Mouse (Mus musculus) stomach, embryonic 14.5 days (tissue): Measurements from ENCODE around the gene 2900026A02Rik. TPM values are rescaled to one million over a fixed set of nuclear protein-coding genes. Genes with fewer than 3 reads are reported as not detected.

ENCODE experiments used
- ATAC-seq: fragments of 200-750 bp; cut with Nextera tagmentation; 2 replicates; pipeline ENCODE4 v1.8.0; 2017; ENCODE audit warnings: low read depth, moderate TSS enrichment; ENCODE audit not compliant: insufficient number of reproducible peaks, insufficient read depth, low FRiP score
- H3K27ac ChIP-seq: fragments of 300-500 bp; sonication (generic); 2 replicates; pipeline ENCODE4 v1.5.1; 2014; ENCODE audit warnings: mild to moderate bottlenecking, low read length, moderate library complexity, mixed read lengths
- H3K27me3 ChIP-seq: fragments of 300-500 bp; sonication (generic); 2 replicates; pipeline ENCODE4 v1.6.1; 2014; ENCODE audit warnings: low read length, control low read depth, mixed read lengths; ENCODE audit not compliant: control insufficient read depth, insufficient read depth
- H3K36me3 ChIP-seq: fragments of 300-500 bp; sonication (generic); 2 replicates; pipeline ENCODE4 v1.6.1; 2014; ENCODE audit warnings: mild to moderate bottlenecking, control low read depth, low read length, moderate library complexity, mixed read lengths; ENCODE audit not compliant: control insufficient read depth, insufficient read depth
- H3K4me1 ChIP-seq: fragments of 300-500 bp; sonication (generic); 2 replicates; pipeline ENCODE4 v1.6.1; 2014; ENCODE audit warnings: low read length, control low read depth, mixed read lengths; ENCODE audit not compliant: control insufficient read depth, insufficient read depth
- H3K4me2 ChIP-seq: fragments of 300-500 bp; sonication (generic); replicated peaks from 2 replicates; pipeline ENCODE4 v1.6.1; 2014; ENCODE audit warnings: low read depth, low read length, control low read depth
- H3K4me3 ChIP-seq: fragments of 300-500 bp; sonication (generic); 2 replicates; pipeline ENCODE4 v1.5.1; 2014; ENCODE audit warnings: low read depth, low read length, control low read depth
- H3K9ac ChIP-seq: fragments of 300-500 bp; sonication (generic); replicated peaks from 2 replicates; pipeline ENCODE4 v1.6.1; 2014; ENCODE audit warnings: low read depth, mild to moderate bottlenecking, control low read depth, low read length, moderate library complexity, mixed read lengths
- H3K9me3 ChIP-seq: fragments of 300-500 bp; sonication (generic); 2 replicates; pipeline ENCODE4 v1.6.1; 2016; ENCODE audit warnings: low read depth, low read length, control low read depth; ENCODE audit not compliant: control insufficient read depth
- WGBS: fragments of 180-500 bp; shearing (Covaris S2); extraction: QIAGEN DNeasy Blood & Tissue Kit; methylation state at CpG from one replicate; pipeline ENCODE4 v1.1.7; 2014; 5-methylcytosine and 5-hydroxymethylcytosine counted together
- polyA plus RNA-seq: library from polyadenylated mRNA; unstranded; fragments of >200 nt; fragmentation: Nextera tagmentation; extraction: Ambion mirVana; gene quantifications from 2 replicates; pipeline ENCODE4 v1.2.1, GENCODE M21; 2014

Gene 2900026A02Rik
- polyA plus RNA-seq, 1 experiment from 2014 or later = 9.2 TPM

DNA sequence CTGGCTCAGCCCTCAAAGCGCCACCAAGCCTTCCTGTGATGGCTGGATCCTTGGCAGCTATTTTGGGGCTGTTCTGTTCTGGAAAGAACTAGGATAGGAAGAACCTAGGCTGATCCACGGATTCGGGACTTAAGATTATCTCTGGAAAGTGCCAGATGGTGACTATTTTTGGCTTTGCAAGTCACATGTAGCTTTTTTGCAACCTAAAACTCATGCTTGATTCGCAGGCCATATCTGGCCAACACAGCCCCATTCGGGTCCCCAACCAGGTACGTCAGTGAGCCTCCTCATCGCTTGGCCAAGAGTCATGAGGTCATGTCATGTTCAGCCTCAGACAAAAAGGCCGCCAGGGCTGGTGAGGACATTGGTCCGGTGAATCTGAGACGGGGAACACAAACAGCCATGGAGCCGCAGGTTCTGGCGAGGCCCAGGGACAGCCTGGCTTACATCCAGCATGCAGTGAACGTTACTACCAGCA, 73.0 kb downstream of the 2900026A02Rik start:
- Histone ChIP-seq H3K4me2 (no peak overlapping the region), H3K27ac (no peak overlapping the region), H3K36me3 (no peaks in the 10 kb centered on the region), H3K27me3 (no peaks in the 10 kb centered on the region), H3K4me1 (peaks cover 15% of the 10 kb centered on the region), H3K4me3 (no peak overlapping the region), H3K9ac (no peak overlapping the region), H3K9me3 (no peaks in the 10 kb centered on the region)
- WGBS = 73% methylated on average over 13 of the region's 13 CpGs
- no peak for ATAC-seq

DNA sequence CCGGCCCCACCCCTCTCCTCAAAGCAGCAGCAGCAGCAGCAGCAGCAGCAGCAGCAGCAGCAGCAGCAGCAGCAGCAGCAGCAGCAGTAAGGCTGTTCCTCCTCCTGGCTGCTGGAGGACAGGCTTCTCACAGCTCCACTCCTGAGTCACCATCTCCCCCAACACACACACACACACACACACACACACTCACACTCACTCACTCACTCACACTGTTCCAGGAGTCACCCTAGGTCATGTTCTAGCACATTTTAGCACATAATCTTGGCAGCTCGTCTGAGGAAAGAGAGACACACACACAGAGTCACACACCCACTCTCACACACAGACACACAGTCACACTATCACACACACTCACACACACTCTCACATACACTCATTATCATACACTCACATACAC, 74.4 kb downstream of the 2900026A02Rik start:
- ATAC-seq = no peak
- 67% methylated on average over 2 of the region's 2 CpGs for WGBS

GRCm38 (mm10) chr5:113145171-113145570, 75.9 kb downstream of the 2900026A02Rik start:
- Histone ChIP-seq H3K27ac (peak overlapping the region; percentile 28; the same call in 1 of the 2 replicates), H3K9me3 (no peaks in the 10 kb centered on the region; the same call in 1 of the 2 replicates), H3K36me3 (no peaks in the 10 kb centered on the region), H3K4me1 (peaks cover 5% of the 10 kb centered on the region; the same call in 1 of the 2 replicates), H3K9ac (no peak overlapping the region), H3K27me3 (no peaks in the 10 kb centered on the region), H3K4me2 (no peak overlapping the region), H3K4me3 (no peak overlapping the region)
- 41% methylated on average over 9 of the region's 9 CpGs for WGBS
- ATAC-seq = no peak

More for the DNA sequence above, 74.4 kb downstream of the 2900026A02Rik start:
- Histone ChIP-seq H3K4me2 (no peak overlapping the region), H3K4me1 (peaks cover 14% of the 10 kb centered on the region), H3K27me3 (no peaks in the 10 kb centered on the region), H3K9me3 (no peaks in the 10 kb centered on the region), H3K36me3 (no peaks in the 10 kb centered on the region), H3K4me3 (no peak overlapping the region), H3K9ac (no peak overlapping the region), H3K27ac (no peak overlapping the region)

GRCm38 (mm10) chr5:113142486-113142885, 78.5 kb downstream of the 2900026A02Rik start:
- Histone ChIP-seq H3K4me2 (no peak overlapping the region), H3K36me3 (no peaks in the 10 kb centered on the region), H3K27ac (no peak overlapping the region), H3K9me3 (no peaks in the 10 kb centered on the region; the same call in 1 of the 2 replicates), H3K9ac (no peak overlapping the region), H3K4me3 (no peak overlapping the region), H3K27me3 (no peaks in the 10 kb centered on the region), H3K4me1 (peaks cover 12% of the 10 kb centered on the region)
- 61% methylated on average over 11 of the region's 11 CpGs for WGBS
- ATAC-seq = no peak

DNA sequence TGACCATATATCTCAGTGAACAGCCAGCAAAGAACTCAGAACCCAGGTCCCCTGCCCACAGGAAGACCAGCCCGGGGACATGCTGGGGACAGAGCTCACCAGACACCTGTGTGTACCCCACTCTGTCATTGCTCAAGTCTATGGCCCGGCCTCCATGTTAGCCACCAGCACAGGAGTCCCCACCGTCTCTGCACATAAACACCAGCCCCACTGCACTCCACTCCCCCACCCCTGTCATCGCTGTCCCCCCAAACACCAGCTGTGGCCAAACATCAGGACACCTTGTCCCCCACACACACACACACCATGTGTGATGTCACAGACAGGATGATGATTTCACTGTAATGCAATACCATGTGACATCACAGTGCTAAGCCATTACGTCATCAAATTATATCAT, 79.0 kb downstream of the 2900026A02Rik start:
- H3K36me3 ChIP-seq = no peaks in the 10 kb centered on the region
- H3K9ac ChIP-seq = no peak overlapping the region
- 92% methylated on average over 5 of the region's 5 CpGs for WGBS
- no peak overlapping the region for H3K27ac ChIP-seq
- no peak overlapping the region for H3K4me3 ChIP-seq
- no peaks in the 10 kb centered on the region for H3K27me3 ChIP-seq
- H3K4me1 ChIP-seq = peaks cover 12% of the 10 kb centered on the region
- no peak for ATAC-seq
- no peak overlapping the region for H3K4me2 ChIP-seq
- H3K9me3 ChIP-seq = no peaks in the 10 kb centered on the region; the same call in 1 of the 2 replicates

- Histone ChIP-seq H3K27ac (no peak overlapping the region), H3K4me2 (no peak overlapping the region), H3K9me3 (no peaks in the 10 kb centered on the region; the same call in 1 of the 2 replicates), H3K4me1 (peaks cover 12% of the 10 kb centered on the region), H3K9ac (no peak overlapping the region), H3K4me3 (no peak overlapping the region), H3K27me3 (no peaks in the 10 kb centered on the region), H3K36me3 (no peaks in the 10 kb centered on the region)
- ATAC-seq = no peak
- 96% methylated on average over 5 of the region's 5 CpGs for WGBS
Observed at GRCm38 (mm10) chr5:113140872-113141271, 80.2 kb downstream of the 2900026A02Rik start.

GRCm38 (mm10) chr5:113140051-113140450, 81.0 kb downstream of the 2900026A02Rik start:
- H3K36me3 ChIP-seq = no peaks in the 10 kb centered on the region
- H3K27ac ChIP-seq = 0 out of 2 replicates have a peak overlapping the region, but pooled peaks have one; percentile 44
- H3K4me3 ChIP-seq = no peak overlapping the region
- no peaks in the 10 kb centered on the region; the same call in 1 of the 2 replicates for H3K9me3 ChIP-seq
- 90% methylated on average over 3 of the region's 3 CpGs for WGBS
- H3K9ac ChIP-seq = no peak overlapping the region
- H3K4me2 ChIP-seq = no peak overlapping the region
- no peaks in the 10 kb centered on the region for H3K27me3 ChIP-seq
- H3K4me1 ChIP-seq = peaks cover 9% of the 10 kb centered on the region
- no peak for ATAC-seq

GRCm38 (mm10) chr5:113139064-113139726, 81.8 kb downstream of the 2900026A02Rik start:
- peak overlapping the region; percentile 45; the same call in 1 of the 2 replicates for H3K9ac ChIP-seq
- peak overlapping the region; percentile 88 for H3K4me2 ChIP-seq
- no peaks in the 10 kb centered on the region for H3K27me3 ChIP-seq
- 48% methylated on average over 7 of the region's 7 CpGs for WGBS
- H3K36me3 ChIP-seq = no peaks in the 10 kb centered on the region
- peak overlapping the region; percentile 97 for H3K27ac ChIP-seq
- peak overlapping the region; percentile 44 for H3K4me3 ChIP-seq
- ATAC-seq = peak; percentile 11; the same call in 1 of the 2 replicates
- no peaks in the 10 kb centered on the region; the same call in 1 of the 2 replicates for H3K9me3 ChIP-seq
- peaks cover 11% of the 10 kb centered on the region for H3K4me1 ChIP-seq
